Mouse (Mus musculus): ENCODE measurements around the gene Fam117a.

GRCm38 (mm10) chr11:95350289-95350688 is 13.5 kb downstream of the Fam117a start:
- TF ChIP-seq CTCF (IDR thresholded peaks at IDR 0.05; ENCODE audit: insufficient read depth, low read length): no peak
- no peak for TF ChIP-seq POLR2A (IDR thresholded peaks at IDR 0.05; ENCODE audit: borderline replicate concordance, extremely low read depth, low read depth, low read length)
